Mouse (Mus musculus) midbrain, embryonic 12.5 days (tissue): ENCODE data around the gene Arhgef25. TPM values are rescaled to one million over a fixed set of nuclear protein-coding genes. Genes with fewer than 3 reads are reported as not detected.

Source experiments
- ATAC-seq: fragments of 200-750 bp; cut with Nextera tagmentation; 2 replicates; pipeline ENCODE4 v1.8.0; 2017; ENCODE audit warnings: low read depth, moderate TSS enrichment, moderate library complexity; ENCODE audit not compliant: low FRiP score
- H3K27ac ChIP-seq: fragments of 300-500 bp; sonication (generic); replicated peaks from 2 replicates; pipeline ENCODE4 v1.5.1; 2016; ENCODE audit warnings: mild to moderate bottlenecking
- H3K27me3 ChIP-seq: fragments of 300-500 bp; sonication (generic); 2 replicates; pipeline ENCODE4 v1.6.1; 2016; ENCODE audit warnings: mild to moderate bottlenecking
- H3K36me3 ChIP-seq: fragments of 300-500 bp; sonication (generic); 2 replicates; pipeline ENCODE4 v1.6.1; 2016
- H3K4me1 ChIP-seq: fragments of 300-500 bp; sonication (generic); 2 replicates; pipeline ENCODE4 v1.6.1; 2016
- H3K4me2 ChIP-seq: fragments of 300-500 bp; sonication (generic); replicated peaks from 2 replicates; pipeline ENCODE4 v1.6.1; 2016; ENCODE audit warnings: mild to moderate bottlenecking, moderate library complexity
- H3K4me3 ChIP-seq: fragments of 300-500 bp; sonication (generic); 2 replicates; pipeline ENCODE4 v1.5.1; 2016; ENCODE audit warnings: mild to moderate bottlenecking
- H3K9ac ChIP-seq: fragments of 300-500 bp; sonication (generic); replicated peaks from 2 replicates; pipeline ENCODE4 v1.6.1; 2016; ENCODE audit warnings: mild to moderate bottlenecking, moderate library complexity
- H3K9me3 ChIP-seq: fragments of 300-500 bp; sonication (generic); 2 replicates; pipeline ENCODE4 v1.6.1; 2016; ENCODE audit warnings: mild to moderate bottlenecking
- WGBS: fragments of 180-500 bp; shearing (Covaris S2); methylation state at CpG from one replicate; pipeline ENCODE4 v1.1.7; 2016; 5-methylcytosine and 5-hydroxymethylcytosine counted together
- polyA plus RNA-seq: library from polyadenylated mRNA; unstranded; fragments of >200 nt; fragmentation: Nextera tagmentation; extraction: Ambion mirVana; gene quantifications from 2 replicates; pipeline ENCODE4 v1.2.1, GENCODE M21; 2016

Gene Arhgef25
- polyA plus RNA-seq, 1 experiment from 2014 or later, result 46.1 TPM

- peaks cover 81% of the 10 kb centered on the region for H3K27me3 ChIP-seq
Measured at GRCm38 (mm10) chr10:127173148-127174065, 16.5 kb downstream of the Arhgef25 start.

GRCm38 (mm10) chr10:127171631-127172200 is 18.2 kb downstream of the Arhgef25 start:
- Histone ChIP-seq H3K4me1 (peaks cover 18% of the 10 kb centered on the region), H3K9me3 (no peaks in the 10 kb centered on the region), H3K9ac (no peak overlapping the region), H3K4me2 (no peak overlapping the region), H3K4me3 (no peak overlapping the region), H3K27me3 (peaks cover 80% of the 10 kb centered on the region), H3K36me3 (no peaks in the 10 kb centered on the region), H3K27ac (no peak overlapping the region)
- 86% methylated on average over 15 of the region's 15 CpGs for WGBS
- ATAC-seq, result no peak

More at GRCm38 (mm10) chr10:127173148-127174065, 16.5 kb downstream of the Arhgef25 start:
- ATAC-seq, result no peak
- 80% methylated on average over 16 of the region's 16 CpGs for WGBS
- no peak overlapping the region for H3K27ac ChIP-seq
- H3K4me3 ChIP-seq, result no peak overlapping the region
- H3K4me2 ChIP-seq, result no peak overlapping the region
- no peak overlapping the region for H3K9ac ChIP-seq
- peaks cover 24% of the 10 kb centered on the region for H3K4me1 ChIP-seq
- no peaks in the 10 kb centered on the region for H3K36me3 ChIP-seq
- no peaks in the 10 kb centered on the region for H3K9me3 ChIP-seq

- H3K36me3 ChIP-seq, result no peaks in the 10 kb centered on the region
- no peak overlapping the region for H3K9ac ChIP-seq
- H3K27me3 ChIP-seq, result peaks cover 80% of the 10 kb centered on the region
- peak overlapping the region; percentile 54 for H3K4me2 ChIP-seq
- peak overlapping the region; percentile 32 for H3K4me3 ChIP-seq
- peak; percentile 70 for ATAC-seq
- H3K27ac ChIP-seq, result no peak overlapping the region
- H3K4me1 ChIP-seq, result peaks cover 26% of the 10 kb centered on the region
- H3K9me3 ChIP-seq, result no peaks in the 10 kb centered on the region
- 1% methylated on average over 29 of the region's 29 CpGs for WGBS
Measured at GRCm38 (mm10) chr10:127170837-127171272, 19.0 kb downstream of the Arhgef25 start.

GRCm38 (mm10) chr10:127170002-127170401 is 19.9 kb downstream of the Arhgef25 start:
- Histone ChIP-seq H3K4me1 (peaks cover 33% of the 10 kb centered on the region), H3K36me3 (no peaks in the 10 kb centered on the region), H3K4me3 (peak overlapping the region; percentile 32), H3K9ac (no peak overlapping the region), H3K9me3 (no peaks in the 10 kb centered on the region), H3K4me2 (peak overlapping the region; percentile 54), H3K27me3 (peaks cover 88% of the 10 kb centered on the region), H3K27ac (no peak overlapping the region)
- ATAC-seq, result no peak
- WGBS, result 2% methylated on average over 22 of the region's 22 CpGs

GRCm38 (mm10) chr10:127167614-127168192 is 22.2 kb downstream of the Arhgef25 start:
- H3K4me1 ChIP-seq, result peaks cover 36% of the 10 kb centered on the region
- ATAC-seq, result no peak
- H3K27ac ChIP-seq, result no peak overlapping the region
- 55% methylated on average over 10 of the region's 10 CpGs for WGBS
- peaks cover 86% of the 10 kb centered on the region for H3K27me3 ChIP-seq
- H3K9ac ChIP-seq, result no peak overlapping the region
- H3K36me3 ChIP-seq, result no peaks in the 10 kb centered on the region
- H3K4me3 ChIP-seq, result no peak overlapping the region
- no peak overlapping the region for H3K4me2 ChIP-seq
- H3K9me3 ChIP-seq, result no peaks in the 10 kb centered on the region

- Histone ChIP-seq H3K9me3 (no peaks in the 10 kb centered on the region), H3K36me3 (no peaks in the 10 kb centered on the region), H3K9ac (peak overlapping the region; percentile 81), H3K4me3 (peak overlapping the region; percentile 63), H3K4me1 (peaks cover 36% of the 10 kb centered on the region), H3K27ac (0 out of 2 replicates have a peak overlapping the region, but pooled peaks have one; percentile 69), H3K27me3 (peaks cover 82% of the 10 kb centered on the region), H3K4me2 (peak overlapping the region; percentile 99)
- no peak for ATAC-seq
- WGBS, result 20% methylated on average over 15 of the region's 15 CpGs
Measured at GRCm38 (mm10) chr10:127166771-127167613, 22.9 kb downstream of the Arhgef25 start.

- H3K9ac ChIP-seq, result peak overlapping the region; percentile 81
- peaks cover 75% of the 10 kb centered on the region for H3K27me3 ChIP-seq
- H3K36me3 ChIP-seq, result no peaks in the 10 kb centered on the region
- H3K27ac ChIP-seq, result peak overlapping the region; percentile 69; the same call in 1 of the 2 replicates
- H3K9me3 ChIP-seq, result no peaks in the 10 kb centered on the region
- H3K4me2 ChIP-seq, result peak overlapping the region; percentile 99
- H3K4me3 ChIP-seq, result peak overlapping the region; percentile 63
- ATAC-seq, result no peak
- WGBS, result 3% methylated on average over 11 of the region's 11 CpGs
- peaks cover 36% of the 10 kb centered on the region for H3K4me1 ChIP-seq
Measured at GRCm38 (mm10) chr10:127166404-127166715, 23.5 kb downstream of the Arhgef25 start.

- H3K9me3 ChIP-seq, result no peaks in the 10 kb centered on the region
- H3K4me3 ChIP-seq, result peak overlapping the region; percentile 63
- peak overlapping the region; percentile 81 for H3K9ac ChIP-seq
- H3K36me3 ChIP-seq, result no peaks in the 10 kb centered on the region
- peak; percentile 29 for ATAC-seq
- WGBS, result under 1% methylated on average over 56 of the region's 56 CpGs
- H3K4me1 ChIP-seq, result peaks cover 32% of the 10 kb centered on the region
- H3K4me2 ChIP-seq, result peak overlapping the region; percentile 99
- H3K27me3 ChIP-seq, result peaks cover 70% of the 10 kb centered on the region
- peak overlapping the region; percentile 69 for H3K27ac ChIP-seq
Measured at GRCm38 (mm10) chr10:127165654-127166403, 24.1 kb downstream of the Arhgef25 start.

GRCm38 (mm10) chr10:127165354-127165653 is 24.6 kb downstream of the Arhgef25 start:
- Histone ChIP-seq H3K9ac (peak overlapping the region; percentile 81), H3K27ac (peak overlapping the region; percentile 69), H3K4me1 (peaks cover 27% of the 10 kb centered on the region), H3K4me3 (peak overlapping the region; percentile 63), H3K36me3 (no peaks in the 10 kb centered on the region), H3K4me2 (peak overlapping the region; percentile 99), H3K9me3 (no peaks in the 10 kb centered on the region), H3K27me3 (peaks cover 65% of the 10 kb centered on the region)
- ATAC-seq, result peak; percentile 69
- under 1% methylated on average over 37 of the region's 42 CpGs for WGBS

GRCm38 (mm10) chr10:127164631-127165353 is 25.1 kb downstream of the Arhgef25 start, which contains the start of gene B4galnt1:
Gene B4galnt1 (plus strand): TSS chr10:127165225.
- H3K36me3 ChIP-seq, result no peaks in the 10 kb centered on the region
- peak within 1 kb of the TSS; percentile 99 for H3K4me2 ChIP-seq
- H3K27ac ChIP-seq, result peak within 1 kb of the TSS; percentile 69
- peaks cover 22% of the 10 kb centered on the region for H3K4me1 ChIP-seq
- H3K27me3 ChIP-seq, result peaks cover 60% of the 10 kb centered on the region
- peak within 1 kb of the TSS; percentile 63 for H3K4me3 ChIP-seq
- ATAC-seq, result peak; percentile 92
- WGBS, result 2% methylated on average over 52 of the region's 52 CpGs
- H3K9ac ChIP-seq, result peak within 1 kb of the TSS; percentile 81
- H3K9me3 ChIP-seq, result no peaks in the 10 kb centered on the region
